Mouse (Mus musculus) heart, embryonic 14.5 days (tissue): ENCODE measurements around the gene Atp1a2. TPM values are rescaled to one million over a fixed set of nuclear protein-coding genes. Genes with fewer than 3 reads are reported as not detected.

Experiments
- ATAC-seq: fragments of 200-750 bp; cut with Nextera tagmentation; 2 replicates; pipeline ENCODE4 v1.8.0; 2017; ENCODE audit warnings: low read depth, moderate TSS enrichment; ENCODE audit not compliant: insufficient number of reproducible peaks, insufficient read depth, low FRiP score
- H3K27ac ChIP-seq, 2 experiments: fragments of 200-500 bp in 1 of 2; fragments of 300-500 bp in 1 of 2; sonication (generic) in 1 of 2; replicated peaks in 1 of 2; 2 replicates each; pipeline ENCODE4 v1.5.1; 2012 to 2014; ENCODE audit warnings: low read depth in 2 of 2, low read length in 2 of 2, control low read depth in 1 of 2, mild to moderate bottlenecking in 1 of 2, mixed read lengths in 1 of 2; ENCODE audit not compliant: control insufficient read depth in 1 of 2, insufficient read depth in 1 of 2
- H3K27me3 ChIP-seq: fragments of 300-500 bp; sonication (generic); 2 replicates; pipeline ENCODE4 v1.6.1; 2014; ENCODE audit warnings: mild to moderate bottlenecking, low read length, control low read depth; ENCODE audit not compliant: control insufficient read depth, insufficient read depth
- H3K36me3 ChIP-seq: fragments of 300-500 bp; sonication (generic); 2 replicates; pipeline ENCODE4 v1.6.1; 2014; ENCODE audit warnings: mild to moderate bottlenecking, control low read depth, low read length, mixed read lengths; ENCODE audit not compliant: control insufficient read depth, insufficient read depth
- H3K4me1 ChIP-seq, 2 experiments: fragments of 200-500 bp in 1 of 2; fragments of 300-500 bp in 1 of 2; sonication (generic) in 1 of 2; 2 replicates each; pipeline ENCODE4 v1.6.1; 2012 to 2014; ENCODE audit warnings: low read length in 2 of 2, control low read depth in 1 of 2, mixed read lengths in 1 of 2; ENCODE audit not compliant: control insufficient read depth in 2 of 2, insufficient read depth in 2 of 2
- H3K4me2 ChIP-seq: fragments of 300-500 bp; sonication (generic); 2 replicates; pipeline ENCODE4 v1.6.1; 2014; ENCODE audit warnings: mild to moderate bottlenecking, low read length
- H3K4me3 ChIP-seq, 2 experiments: fragments of 200-500 bp in 1 of 2; fragments of 300-500 bp in 1 of 2; sonication (generic) in 1 of 2; 2 replicates each; pipeline ENCODE4 v1.5.1; 2012 to 2014; ENCODE audit warnings: low read length in 2 of 2, mild to moderate bottlenecking in 2 of 2, control low read depth in 1 of 2, low read depth in 1 of 2, moderate library complexity in 1 of 2; ENCODE audit not compliant: control insufficient read depth in 1 of 2, insufficient read depth in 1 of 2
- H3K9ac ChIP-seq: fragments of 300-500 bp; sonication (generic); 2 replicates; pipeline ENCODE4 v1.6.1; 2014; ENCODE audit warnings: mild to moderate bottlenecking, low read length
- H3K9me3 ChIP-seq: fragments of 300-500 bp; sonication (generic); 2 replicates; pipeline ENCODE4 v1.6.1; 2016; ENCODE audit warnings: low read length, control low read depth; ENCODE audit not compliant: control insufficient read depth
- WGBS: fragments of 180-500 bp; shearing (Covaris S2); extraction: QIAGEN DNeasy Blood & Tissue Kit; methylation state at CpG from one replicate; pipeline ENCODE4 v1.1.7; 2014; 5-methylcytosine and 5-hydroxymethylcytosine counted together
- polyA plus RNA-seq: library from polyadenylated mRNA; unstranded; fragments of >200 nt; fragmentation: Nextera tagmentation; extraction: Ambion mirVana; gene quantifications from 2 replicates; pipeline ENCODE4 v1.2.1, GENCODE M21; 2014

Atp1a2 gene
- polyA plus RNA-seq, 1 experiment from 2014 or later, result 7.3 TPM

DNA sequence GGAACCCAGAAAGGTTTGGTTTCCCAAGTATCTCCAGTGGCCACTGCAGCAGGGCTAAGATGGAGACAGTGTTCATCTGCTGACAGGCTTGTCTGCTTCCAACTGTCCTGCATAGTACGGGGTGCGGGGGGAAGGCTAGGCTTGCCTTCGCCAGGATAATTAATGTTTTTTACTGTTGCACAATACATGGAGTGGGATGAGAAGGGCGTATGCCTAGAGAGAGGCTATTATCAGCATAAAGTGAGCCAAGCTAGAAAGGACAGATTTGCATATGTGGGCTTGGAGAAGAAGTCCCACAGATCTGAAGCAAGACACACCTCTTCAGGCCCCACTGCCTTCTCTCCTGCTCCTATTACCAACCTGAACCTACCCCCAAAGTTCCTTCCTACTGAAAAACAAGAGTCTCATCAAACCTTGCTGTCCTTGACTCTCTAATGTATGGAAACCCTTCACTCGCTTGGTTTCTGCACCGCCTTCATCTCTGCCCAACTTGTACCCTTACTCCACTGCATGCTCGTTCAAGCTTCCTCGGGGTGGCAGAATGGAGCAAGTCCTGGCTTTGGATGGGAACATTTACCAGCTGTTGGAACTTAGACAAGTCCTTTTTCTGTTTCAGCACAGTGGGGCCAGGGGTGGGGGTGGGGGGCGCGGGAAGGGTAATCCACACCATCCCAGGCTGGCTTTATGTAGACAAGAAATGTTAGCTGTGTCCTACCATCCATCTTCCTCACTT, 16.2 kb downstream of the Atp1a2 start:
- Histone ChIP-seq H3K9ac (no peak overlapping the region), H3K4me2 (no peak overlapping the region), H3K4me1 (peaks cover 3 to 4% of the 10 kb centered on the region in 2 experiments; a peak in 1 of 4 replicates), H3K27me3 (no peaks in the 10 kb centered on the region), H3K27ac (no peak overlapping the region), H3K4me3 (no peak overlapping the region), H3K9me3 (no peaks in the 10 kb centered on the region), H3K36me3 (peaks cover 70% of the 10 kb centered on the region)
- ATAC-seq, result no peak
- 79% methylated on average over 10 of the region's 10 CpGs for WGBS

DNA sequence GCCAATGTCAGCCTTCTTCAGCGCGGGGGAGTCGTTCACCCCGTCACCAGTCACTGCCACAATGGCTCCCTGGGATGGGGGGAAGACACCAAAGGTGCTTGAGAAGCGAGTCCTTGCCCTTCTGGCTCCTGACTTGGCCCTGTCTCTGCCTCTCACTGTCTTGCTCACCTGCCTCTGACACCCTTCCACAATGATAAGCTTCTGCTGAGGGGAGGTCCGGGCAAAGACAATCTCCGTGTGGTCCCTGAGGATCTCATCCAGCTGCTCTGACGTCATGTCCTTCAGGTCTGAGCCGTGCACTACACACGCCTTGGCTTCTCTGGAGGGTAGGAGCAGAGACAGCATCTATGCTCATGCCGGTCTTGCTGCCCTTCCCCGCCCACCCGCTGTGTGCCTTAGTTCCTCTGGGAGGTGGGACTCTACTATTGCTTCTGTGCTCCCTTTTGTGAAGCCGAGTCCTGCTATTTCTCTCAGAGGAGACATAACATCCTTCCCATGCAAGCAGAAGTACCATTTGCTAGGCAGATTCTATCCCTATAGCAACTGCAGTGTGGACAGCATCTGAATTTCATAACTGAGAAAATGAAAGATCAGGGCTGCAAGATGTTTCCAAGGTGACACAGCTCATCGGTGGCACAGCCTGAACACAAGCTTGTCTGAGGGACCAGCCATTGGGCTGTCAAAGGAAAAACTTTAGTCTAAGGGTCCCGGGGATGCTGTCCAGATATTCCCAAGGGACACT, 17.9 kb downstream of the Atp1a2 start:
- Histone ChIP-seq H3K4me3 (no peak overlapping the region), H3K4me1 (peaks cover 3 to 4% of the 10 kb centered on the region in 2 experiments; a peak in 1 of 4 replicates), H3K9ac (no peak overlapping the region), H3K36me3 (peaks cover 56% of the 10 kb centered on the region), H3K27me3 (no peaks in the 10 kb centered on the region), H3K27ac (no peak overlapping the region), H3K4me2 (no peak overlapping the region), H3K9me3 (no peaks in the 10 kb centered on the region)
- WGBS, result 82% methylated on average over 16 of the region's 16 CpGs
- ATAC-seq, result no peak

DNA sequence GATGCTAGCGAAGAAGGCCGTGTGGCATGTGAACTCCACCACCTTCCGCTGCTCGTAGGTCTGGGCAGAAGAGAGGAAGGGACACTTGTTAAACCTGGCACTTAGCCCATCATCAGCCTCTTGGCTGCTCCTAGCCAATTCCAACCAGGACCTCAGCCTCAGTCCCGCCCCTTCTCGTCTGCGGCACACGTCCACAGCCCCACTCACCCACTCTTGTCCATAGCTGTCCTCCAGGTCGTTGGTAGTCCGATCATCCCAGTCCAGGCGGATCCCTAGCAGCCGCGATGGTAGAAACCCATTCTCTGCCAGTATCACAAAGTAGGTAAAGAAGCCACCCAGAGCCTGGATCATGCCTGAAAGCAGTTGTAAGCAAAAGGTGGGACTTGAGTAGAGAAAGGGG, 19.5 kb downstream of the Atp1a2 start:
- WGBS, result 76% methylated on average over 13 of the region's 13 CpGs
- Histone ChIP-seq H3K36me3 (peaks cover 41% of the 10 kb centered on the region), H3K27ac (no peak overlapping the region), H3K9me3 (no peaks in the 10 kb centered on the region), H3K4me1 (peaks cover 3 to 4% of the 10 kb centered on the region in 2 experiments; a peak in 1 of 4 replicates), H3K4me3 (no peak overlapping the region), H3K9ac (no peak overlapping the region), H3K4me2 (no peak overlapping the region), H3K27me3 (no peaks in the 10 kb centered on the region)
- ATAC-seq, result no peak

DNA sequence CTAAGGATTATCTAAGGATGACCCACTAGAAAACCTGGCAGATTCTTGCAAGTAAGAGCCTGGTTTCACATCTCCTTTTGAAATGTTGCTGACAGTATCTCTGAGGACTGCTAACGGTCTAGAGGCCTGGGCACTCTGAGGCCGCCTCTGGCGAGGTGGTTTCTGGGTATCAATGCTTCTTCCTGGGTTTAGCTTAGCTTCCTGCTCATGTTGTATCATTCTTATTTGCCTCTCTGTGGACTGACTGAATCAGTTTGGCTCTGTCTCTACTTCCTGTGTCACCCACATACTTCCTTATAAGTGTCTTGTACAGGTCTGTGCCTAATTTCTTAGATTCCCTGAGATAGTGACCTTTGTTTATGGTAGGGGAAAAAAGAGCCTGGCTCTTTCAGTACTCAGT, 20.7 kb downstream of the Atp1a2 start:
- no peak overlapping the region for H3K27ac ChIP-seq
- H3K27me3 ChIP-seq, result no peaks in the 10 kb centered on the region
- peaks cover 40% of the 10 kb centered on the region for H3K36me3 ChIP-seq
- no peak overlapping the region for H3K9ac ChIP-seq
- H3K4me2 ChIP-seq, result no peak overlapping the region
- 38% methylated on average over 3 of the region's 3 CpGs for WGBS
- H3K9me3 ChIP-seq, result no peaks in the 10 kb centered on the region
- no peak for ATAC-seq
- peaks cover 3 to 4% of the 10 kb centered on the region in 2 experiments; a peak in 1 of 4 replicates for H3K4me1 ChIP-seq
- H3K4me3 ChIP-seq, result no peak overlapping the region

DNA sequence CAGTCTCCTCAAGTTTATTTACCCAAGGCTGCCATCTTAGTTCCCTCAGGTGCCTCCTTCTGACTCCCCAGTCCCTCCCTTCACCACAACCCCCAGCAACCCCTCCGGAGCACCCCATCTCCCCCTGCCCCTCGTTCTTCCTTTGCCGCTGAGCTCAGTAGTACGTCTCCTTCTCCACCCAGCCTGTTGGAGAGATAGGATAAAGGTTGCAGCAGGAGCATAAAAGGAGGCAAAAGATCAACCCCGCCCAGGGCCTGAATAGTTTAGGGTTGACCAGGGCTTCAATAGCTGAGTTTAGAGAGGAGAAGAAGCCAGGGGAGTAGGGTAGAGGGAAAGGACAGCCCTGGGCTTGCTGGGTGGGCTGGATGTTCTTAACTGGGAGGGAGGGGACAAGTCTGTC, 23.3 kb downstream of the Atp1a2 start:
- H3K36me3 ChIP-seq, result peaks cover 26% of the 10 kb centered on the region
- no peak for ATAC-seq
- H3K4me1 ChIP-seq, result peaks cover 3 to 4% of the 10 kb centered on the region in 2 experiments; a peak in 1 of 4 replicates
- H3K27ac ChIP-seq, result no peak overlapping the region
- 68% methylated on average over 5 of the region's 5 CpGs for WGBS
- H3K9ac ChIP-seq, result no peak overlapping the region
- H3K9me3 ChIP-seq, result no peaks in the 10 kb centered on the region
- no peaks in the 10 kb centered on the region for H3K27me3 ChIP-seq
- H3K4me2 ChIP-seq, result no peak overlapping the region
- H3K4me3 ChIP-seq, result no peak overlapping the region

DNA sequence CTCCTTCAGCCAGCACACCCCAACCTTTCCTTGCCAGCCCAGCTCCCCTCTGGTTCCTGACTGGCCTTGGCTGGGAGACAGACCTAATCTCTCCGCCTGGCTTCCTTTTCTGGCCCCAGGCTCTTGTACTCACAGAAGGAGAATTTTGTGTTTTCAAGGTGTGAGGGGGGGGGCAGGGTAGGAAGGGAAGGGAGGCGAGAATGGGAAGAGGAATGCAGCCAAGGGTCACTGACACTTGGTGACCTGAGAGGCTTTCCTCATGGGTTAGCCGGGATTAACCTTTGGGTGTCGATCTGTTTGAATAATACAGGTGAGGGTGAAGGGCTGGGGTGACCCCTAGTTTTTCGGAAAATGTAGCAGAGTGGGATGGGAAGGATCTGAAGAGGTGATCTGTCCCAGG, 23.7 kb downstream of the Atp1a2 start:
- no peak for ATAC-seq
- Histone ChIP-seq H3K27ac (no peak overlapping the region), H3K4me3 (no peak overlapping the region), H3K36me3 (peaks cover 21% of the 10 kb centered on the region), H3K9ac (no peak overlapping the region), H3K4me1 (peaks cover 3 to 4% of the 10 kb centered on the region in 2 experiments; a peak in 1 of 4 replicates), H3K4me2 (no peak overlapping the region), H3K27me3 (no peaks in the 10 kb centered on the region), H3K9me3 (no peaks in the 10 kb centered on the region)
- 61% methylated on average over 5 of the region's 5 CpGs for WGBS

DNA sequence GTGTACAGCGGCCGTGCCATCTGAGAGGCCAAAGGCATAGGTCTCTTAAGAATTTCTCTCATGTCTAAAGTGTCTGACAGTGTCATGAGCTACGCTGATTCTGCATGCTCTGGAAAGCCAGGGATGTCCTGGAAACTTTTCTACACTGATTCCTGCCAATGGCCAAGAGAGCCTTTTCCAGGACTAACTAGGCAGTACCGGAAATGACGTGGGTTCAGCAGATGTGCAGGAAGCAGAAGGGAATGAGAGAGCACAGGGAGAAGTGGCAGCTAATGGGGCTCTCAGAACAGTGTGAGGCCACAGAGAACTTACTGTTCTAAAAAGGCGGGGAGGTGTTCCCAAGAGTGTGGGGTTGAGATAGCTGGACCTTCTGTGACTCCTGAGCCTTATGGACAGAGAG, 24.5 kb downstream of the Atp1a2 start:
- Histone ChIP-seq H3K27me3 (no peaks in the 10 kb centered on the region), H3K9ac (no peak overlapping the region), H3K9me3 (no peaks in the 10 kb centered on the region), H3K36me3 (peaks cover 17% of the 10 kb centered on the region), H3K27ac (no peak overlapping the region), H3K4me2 (no peak overlapping the region), H3K4me1 (peaks cover 0 to 4% of the 10 kb centered on the region in 2 experiments; a peak in 1 of 4 replicates), H3K4me3 (no peak overlapping the region)
- WGBS, result 82% methylated on average over 6 of the region's 6 CpGs
- ATAC-seq, result no peak
